Mouse (Mus musculus): ENCODE data around the gene Lrtm2. TPM values are rescaled to one million over a fixed set of nuclear protein-coding genes. Genes with fewer than 3 reads are reported as not detected.
"Not testable (repeated sequence)": the region's sequence is repeated elsewhere in the genome, so short reads cannot be mapped to it uniquely, and the experiment has no call there.

Lrtm2 gene
- polyA plus RNA-seq, 1 experiment, result 50.2 TPM

GRCm38 (mm10) chr6:119360925-119361702, 30.5 kb upstream of the Lrtm2 start:
- TF ChIP-seq POLR2A (IDR thresholded peaks at IDR 0.05; ENCODE audit: extremely low read depth, insufficient read depth, low read length), result no peak
- TF ChIP-seq CTCF (IDR thresholded peaks at IDR 0.05; ENCODE audit: extremely low read depth, insufficient read depth, low read length), result no peak
- Histone ChIP-seq H3K4me1 (ENCODE audit: control insufficient read depth, insufficient read depth, low read length) (no peaks in the 10 kb centered on the region), H3K4me3 (ENCODE audit: insufficient read depth, low read length) (no peak overlapping the region), H3K27ac (ENCODE audit: insufficient read depth, low read length) (no peak overlapping the region)

GRCm38 (mm10) chr6:119360250-119360649, 29.7 kb upstream of the Lrtm2 start:
- H3K4me3 ChIP-seq (ENCODE audit: insufficient read depth, low read length); H3K27ac ChIP-seq (ENCODE audit: insufficient read depth, low read length): not testable (repeated sequence)

GRCm38 (mm10) chr6:119358020-119358571, 27.5 kb upstream of the Lrtm2 start:
- TF ChIP-seq POLR2A (IDR thresholded peaks at IDR 0.05; ENCODE audit: extremely low read depth, insufficient read depth, low read length) (no peak), CTCF (IDR thresholded peaks at IDR 0.05; ENCODE audit: extremely low read depth, insufficient read depth, low read length) (no peak)
- Histone ChIP-seq H3K27ac (ENCODE audit: insufficient read depth, low read length) (no peak overlapping the region), H3K4me1 (ENCODE audit: control insufficient read depth, insufficient read depth, low read length) (no peaks in the 10 kb centered on the region), H3K4me3 (ENCODE audit: insufficient read depth, low read length) (no peak overlapping the region)

More at GRCm38 (mm10) chr6:119360250-119360649, 29.7 kb upstream of the Lrtm2 start:
- not testable (repeated sequence) for H3K4me1 ChIP-seq (ENCODE audit: control insufficient read depth, insufficient read depth, low read length)

- H3K4me3 ChIP-seq (ENCODE audit: insufficient read depth, low read length), result no peak overlapping the region
- H3K27ac ChIP-seq (ENCODE audit: insufficient read depth, low read length), result no peak overlapping the region
- peaks cover 2% of the 10 kb centered on the region; the same call in 1 of the 2 replicates for H3K4me1 ChIP-seq (ENCODE audit: control insufficient read depth, insufficient read depth, low read length)
- TF ChIP-seq POLR2A (IDR thresholded peaks at IDR 0.05; ENCODE audit: extremely low read depth, insufficient read depth, low read length) (no peak), CTCF (IDR thresholded peaks at IDR 0.05; ENCODE audit: extremely low read depth, insufficient read depth, low read length) (no peak)
These were observed 21.9 kb upstream of the Lrtm2 start for GRCm38 (mm10) chr6:119352501-119352900.

- TF ChIP-seq CTCF (IDR thresholded peaks at IDR 0.05; ENCODE audit: extremely low read depth, insufficient read depth, low read length) (no peak), POLR2A (IDR thresholded peaks at IDR 0.05; ENCODE audit: extremely low read depth, insufficient read depth, low read length) (no peak)
- Histone ChIP-seq H3K4me3 (ENCODE audit: insufficient read depth, low read length) (no peak overlapping the region), H3K4me1 (ENCODE audit: control insufficient read depth, insufficient read depth, low read length) (peaks cover 2% of the 10 kb centered on the region; the same call in 1 of the 2 replicates), H3K27ac (ENCODE audit: insufficient read depth, low read length) (no peak overlapping the region)
These were observed 21.1 kb upstream of the Lrtm2 start for GRCm38 (mm10) chr6:119351656-119352055.

- peaks cover 2% of the 10 kb centered on the region; the same call in 1 of the 2 replicates for H3K4me1 ChIP-seq (ENCODE audit: control insufficient read depth, insufficient read depth, low read length)
- no peak overlapping the region for H3K27ac ChIP-seq (ENCODE audit: insufficient read depth, low read length)
- no peak for TF ChIP-seq POLR2A (IDR thresholded peaks at IDR 0.05; ENCODE audit: extremely low read depth, insufficient read depth, low read length)
- no peak for TF ChIP-seq CTCF (IDR thresholded peaks at IDR 0.05; ENCODE audit: extremely low read depth, insufficient read depth, low read length)
These were observed 20.2 kb upstream of the Lrtm2 start for GRCm38 (mm10) chr6:119350703-119351198.

GRCm38 (mm10) chr6:119348234-119348633, 17.7 kb upstream of the Lrtm2 start:
- peaks cover 2% of the 10 kb centered on the region; the same call in 1 of the 2 replicates for H3K4me1 ChIP-seq (ENCODE audit: control insufficient read depth, insufficient read depth, low read length)
- TF ChIP-seq POLR2A (IDR thresholded peaks at IDR 0.05; ENCODE audit: extremely low read depth, insufficient read depth, low read length), result no peak
- TF ChIP-seq CTCF (IDR thresholded peaks at IDR 0.05; ENCODE audit: extremely low read depth, insufficient read depth, low read length), result peak; percentile 82
- H3K27ac ChIP-seq (ENCODE audit: insufficient read depth, low read length), result no peak overlapping the region
- no peak overlapping the region for H3K4me3 ChIP-seq (ENCODE audit: insufficient read depth, low read length)

More at GRCm38 (mm10) chr6:119350703-119351198, 20.2 kb upstream of the Lrtm2 start:
- no peak overlapping the region for H3K4me3 ChIP-seq (ENCODE audit: insufficient read depth, low read length)

GRCm38 (mm10) chr6:119347813-119348212, 17.2 kb upstream of the Lrtm2 start:
- H3K27ac ChIP-seq (ENCODE audit: insufficient read depth, low read length), result no peak overlapping the region
- H3K4me3 ChIP-seq (ENCODE audit: insufficient read depth, low read length), result no peak overlapping the region
- TF ChIP-seq POLR2A (IDR thresholded peaks at IDR 0.05; ENCODE audit: extremely low read depth, insufficient read depth, low read length) (no peak), CTCF (IDR thresholded peaks at IDR 0.05; ENCODE audit: extremely low read depth, insufficient read depth, low read length) (no peak)
- peaks cover 2% of the 10 kb centered on the region; the same call in 1 of the 2 replicates for H3K4me1 ChIP-seq (ENCODE audit: control insufficient read depth, insufficient read depth, low read length)

GRCm38 (mm10) chr6:119346257-119346656, 15.7 kb upstream of the Lrtm2 start:
- TF ChIP-seq POLR2A (IDR thresholded peaks at IDR 0.05; ENCODE audit: extremely low read depth, insufficient read depth, low read length) (no peak), CTCF (IDR thresholded peaks at IDR 0.05; ENCODE audit: extremely low read depth, insufficient read depth, low read length) (no peak)
- no peak overlapping the region for H3K4me3 ChIP-seq (ENCODE audit: insufficient read depth, low read length)
- peaks cover 2% of the 10 kb centered on the region; the same call in 1 of the 2 replicates for H3K4me1 ChIP-seq (ENCODE audit: control insufficient read depth, insufficient read depth, low read length)
- no peak overlapping the region for H3K27ac ChIP-seq (ENCODE audit: insufficient read depth, low read length)

- no peak overlapping the region for H3K27ac ChIP-seq (ENCODE audit: insufficient read depth, low read length)
- H3K4me3 ChIP-seq (ENCODE audit: insufficient read depth, low read length), result no peak overlapping the region
- no peak for TF ChIP-seq CTCF (IDR thresholded peaks at IDR 0.05; ENCODE audit: extremely low read depth, insufficient read depth, low read length)
- TF ChIP-seq POLR2A (IDR thresholded peaks at IDR 0.05; ENCODE audit: extremely low read depth, insufficient read depth, low read length), result no peak
- H3K4me1 ChIP-seq (ENCODE audit: control insufficient read depth, insufficient read depth, low read length), result peaks cover 6% of the 10 kb centered on the region
These were observed 10.8 kb upstream of the Lrtm2 start for GRCm38 (mm10) chr6:119341409-119341808.

All from cortical plate, adult 2 months (tissue).